Mouse (Mus musculus): ENCODE results near the gene Pramel1. TPM values are rescaled to one million over a fixed set of nuclear protein-coding genes. Genes with fewer than 3 reads are reported as not detected.
"Not testable (repeated sequence)": the region's sequence is repeated elsewhere in the genome, so short reads cannot be mapped to it uniquely, and the experiment has no call there.

Pramel1 gene
- polyA plus RNA-seq, 1 experiment from 2014 or later: not detected

- Histone ChIP-seq H3K9me3 (replicated peaks; ENCODE audit: control insufficient read depth, low read length) (no peaks in the 10 kb centered on the region), H3K4me3 (ENCODE audit: low read depth, low read length) (no peak overlapping the region), H3K9ac (ENCODE audit: low read depth, low read length) (no peak overlapping the region), H3K36me3 (ENCODE audit: control insufficient read depth, insufficient read depth, low read length) (peaks cover 29% of the 10 kb centered on the region), H3K4me1 (ENCODE audit: control insufficient read depth, insufficient read depth, low read length) (no peaks in the 10 kb centered on the region), H3K27ac (ENCODE audit: low read depth, low read length) (no peak overlapping the region), H3K4me2 (no peak overlapping the region), H3K27me3 (ENCODE audit: control insufficient read depth, insufficient read depth, low read length) (no peaks in the 10 kb centered on the region)
- WGBS (ENCODE audit: insufficient replicate concordance): 77% methylated on average over 1 of the region's 1 CpGs
- ATAC-seq (replicated peaks; ENCODE audit: insufficient number of reproducible peaks, low FRiP score, low TSS enrichment): no peak
These were observed 19.4 kb downstream of the Pramel1 start for GRCm38 (mm10) chr4:143413621-143414020.

- H3K4me2 ChIP-seq: no peak overlapping the region
- no peaks in the 10 kb centered on the region for H3K27me3 ChIP-seq (ENCODE audit: control insufficient read depth, insufficient read depth, low read length)
- H3K4me3 ChIP-seq (ENCODE audit: low read depth, low read length): no peak overlapping the region
- no peak overlapping the region for H3K27ac ChIP-seq (ENCODE audit: low read depth, low read length)
- no peaks in the 10 kb centered on the region for H3K4me1 ChIP-seq (ENCODE audit: control insufficient read depth, insufficient read depth, low read length)
- peaks cover 33% of the 10 kb centered on the region for H3K36me3 ChIP-seq (ENCODE audit: control insufficient read depth, insufficient read depth, low read length)
- no peak overlapping the region for H3K9ac ChIP-seq (ENCODE audit: low read depth, low read length)
- no peak for ATAC-seq (replicated peaks; ENCODE audit: insufficient number of reproducible peaks, low FRiP score, low TSS enrichment)
- WGBS (ENCODE audit: insufficient replicate concordance): 88% methylated on average over 3 of the region's 3 CpGs
- no peaks in the 10 kb centered on the region for H3K9me3 ChIP-seq (replicated peaks; ENCODE audit: control insufficient read depth, low read length)
These were observed 19.9 kb downstream of the Pramel1 start for GRCm38 (mm10) chr4:143414121-143414520.

DNA sequence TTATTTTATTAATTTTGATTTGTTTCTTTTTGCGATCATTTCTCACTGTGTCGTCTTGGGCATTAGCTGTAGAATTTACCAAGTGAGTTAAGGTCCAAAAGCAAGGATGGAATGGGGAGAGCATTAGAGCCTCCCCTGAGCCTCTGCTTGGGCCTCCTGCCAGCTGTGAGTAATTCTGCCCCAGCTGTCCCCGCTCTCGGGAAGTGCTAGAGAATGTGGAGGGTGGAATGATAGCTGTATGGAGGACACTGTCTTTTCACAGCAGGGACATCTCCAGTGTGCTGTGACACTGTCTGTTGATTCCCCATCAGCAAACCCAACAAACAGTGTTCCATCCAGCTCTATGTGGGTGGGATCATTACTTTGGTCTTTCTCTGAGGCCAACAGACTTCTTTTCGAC lies 32.5 kb downstream of the Pramel1 start:
- 59% methylated on average over 5 of the region's 5 CpGs for WGBS (ENCODE audit: insufficient replicate concordance)

More for the DNA sequence above, 32.5 kb downstream of the Pramel1 start:
- not testable (repeated sequence) for H3K36me3 ChIP-seq (ENCODE audit: control insufficient read depth, insufficient read depth, low read length); H3K4me2 ChIP-seq; H3K27ac ChIP-seq (ENCODE audit: low read depth, low read length); H3K9me3 ChIP-seq (replicated peaks; ENCODE audit: control insufficient read depth, low read length); H3K4me1 ChIP-seq (ENCODE audit: control insufficient read depth, insufficient read depth, low read length); H3K4me3 ChIP-seq (ENCODE audit: low read depth, low read length); H3K9ac ChIP-seq (ENCODE audit: low read depth, low read length); ATAC-seq (replicated peaks; ENCODE audit: insufficient number of reproducible peaks, low FRiP score, low TSS enrichment); H3K27me3 ChIP-seq (ENCODE audit: control insufficient read depth, insufficient read depth, low read length)

Other genes starting within 250 kb of the Pramel1 start
- 8.1 and 11.0 TPM in 2 replicates for gene Prdm2, start 181.4 kb upstream of the Pramel1 start, polyA plus RNA-seq (2014; fragmentation: Nextera tagmentation; extraction: Ambion mirVana)
- gene Pdpn, start 94.9 kb upstream of the Pramel1 start, polyA plus RNA-seq (2014; fragmentation: Nextera tagmentation; extraction: Ambion mirVana): 28.4 and 29.1 TPM in 2 replicates
- gene Lrrc38, start 44.7 kb upstream of the Pramel1 start, polyA plus RNA-seq (2014; fragmentation: Nextera tagmentation; extraction: Ambion mirVana): 0.23 TPM in 1 of 2 replicates, not detected in the other
- gene Pramef8, start 18.0 kb downstream of the Pramel1 start, polyA plus RNA-seq (2014; fragmentation: Nextera tagmentation; extraction: Ambion mirVana): 13.6 and 13.7 TPM in 2 replicates
- not detected in 2 replicates for gene Oog4, start 55.9 kb downstream of the Pramel1 start, polyA plus RNA-seq (2014; fragmentation: Nextera tagmentation; extraction: Ambion mirVana)
- gene Gm13043, start 116.9 kb downstream of the Pramel1 start, polyA plus RNA-seq (2014; fragmentation: Nextera tagmentation; extraction: Ambion mirVana): not detected in 2 replicates
- not detected in 2 replicates for gene Gm13040, start 141.5 kb downstream of the Pramel1 start, polyA plus RNA-seq (2014; fragmentation: Nextera tagmentation; extraction: Ambion mirVana)
- not detected in 2 replicates for gene BC080695, start 157.3 kb downstream of the Pramel1 start, polyA plus RNA-seq (2014; fragmentation: Nextera tagmentation; extraction: Ambion mirVana)
- gene Gm13057, start 157.3 kb downstream of the Pramel1 start, polyA plus RNA-seq (2014; fragmentation: Nextera tagmentation; extraction: Ambion mirVana): not detected in 2 replicates
- not detected in 2 replicates for gene Gm13083, start 220.6 kb downstream of the Pramel1 start, polyA plus RNA-seq (2014; fragmentation: Nextera tagmentation; extraction: Ambion mirVana)